ENCODE assay signal across 10 mouse cellular contexts in genomic region chr19:5051515-5051914, GRCm38 (mm10). TPM values are rescaled to one million over a fixed set of nuclear protein-coding genes. Genes with fewer than 3 reads are reported as not detected.
DNase-seq lines count a peak whose midpoint lies in the region; ATAC-seq and TF ChIP-seq lines count a peak whose summit lies in the region.
"Had no signal": no experiment of that assay in that cellular context is flagged by ENCODE, and none has a peak within 500 bp of the region (broad histone marks: within the 10 kb centered on the region; RNA-seq: fewer than 3 reads in every experiment).

No protein-coding gene starts in this region.

- no peaks in the 10 kb centered on the region for H3K9me3 ChIP-seq in heart, embryonic 11.5 days (replicated peaks; ENCODE audit: control insufficient read depth, low read length)
- no peaks in the 10 kb centered on the region for H3K9me3 ChIP-seq in lung, postnatal 0 days (ENCODE audit: low read length)
- no peaks in the 10 kb centered on the region for H3K9me3 ChIP-seq in heart, postnatal 0 days (replicated peaks; ENCODE audit: control insufficient read depth, low read length)
- H3K9me3 ChIP-seq: G1E had no signal

- 33% methylated on average over 3 of the region's 3 CpGs for WGBS in heart, embryonic 11.5 days (ENCODE audit: insufficient replicate concordance)
- WGBS in lung, postnatal 0 days, result 35% methylated on average over 2 of the region's 3 CpGs
- 56% methylated on average over 3 of the region's 3 CpGs for WGBS in heart, postnatal 0 days
- 34% methylated on average over 3 of the region's 3 CpGs for WGBS in olfactory bulb, adult 2 months

- H3K4me3 ChIP-seq in heart, embryonic 11.5 days (ENCODE audit: low read depth, low read length), result peak overlapping the region; percentile 24
- peak overlapping the region; percentile 14 for H3K4me3 ChIP-seq in lung, postnatal 0 days (ENCODE audit: low read depth, low read length)
- peak overlapping the region; percentile 29 for H3K4me3 ChIP-seq in heart, postnatal 0 days (ENCODE audit: low read depth, low read length)
- H3K4me3 ChIP-seq in olfactory bulb, adult 2 months (ENCODE audit: insufficient read depth, low read depth, low read length), result peak overlapping the region; percentile 48

- peaks cover 24% of the 10 kb centered on the region for H3K4me1 ChIP-seq in heart, embryonic 11.5 days (ENCODE audit: control insufficient read depth, insufficient read depth, low read length)
- no peaks in the 10 kb centered on the region for H3K4me1 ChIP-seq in lung, postnatal 0 days (ENCODE audit: insufficient read depth, low read depth, low read length)
- peaks cover 10% of the 10 kb centered on the region for H3K4me1 ChIP-seq in heart, postnatal 0 days (ENCODE audit: control insufficient read depth, insufficient read depth)
- peaks cover 43% of the 10 kb centered on the region for H3K4me1 ChIP-seq in olfactory bulb, adult 2 months (ENCODE audit: control insufficient read depth, insufficient read depth, low read length)

- no peak for DNase-seq in heart, adult 9 months (ENCODE audit: low spot score in 2 of 2)
- DNase-seq in lung, postnatal 0 days (ENCODE audit: low spot score), result no peak
- DNase-seq in lung, postnatal 10 days, result no peak
- no peak for DNase-seq in heart, postnatal 0 days (ENCODE audit: low spot score)
- no peak for DNase-seq in left cerebral cortex, adult 11 months (ENCODE audit: low spot score)
- DNase-seq: right cerebral cortex, postnatal 4 days had no signal

- peak overlapping the region; percentile 18; the same call in 1 of the 2 replicates for H3K9ac ChIP-seq in heart, embryonic 11.5 days (ENCODE audit: low read depth, low read length)
- H3K9ac ChIP-seq in lung, postnatal 0 days (replicated peaks; ENCODE audit: low read depth), result no peak overlapping the region
- H3K9ac ChIP-seq in heart, postnatal 0 days (replicated peaks; ENCODE audit: low read depth, low read length), result no peak overlapping the region

- H3K27me3 ChIP-seq in heart, embryonic 11.5 days (ENCODE audit: control insufficient read depth, insufficient read depth, low read length), result peaks cover 26% of the 10 kb centered on the region
- H3K27me3 ChIP-seq in lung, postnatal 0 days (replicated peaks; ENCODE audit: insufficient read depth, low read length), result no peaks in the 10 kb centered on the region
- peaks cover 17% of the 10 kb centered on the region; the same call in 1 of the 2 replicates for H3K27me3 ChIP-seq in heart, postnatal 0 days (ENCODE audit: control insufficient read depth, insufficient read depth, low read length)

- TF ChIP-seq CTCF in lung, postnatal 0 days (IDR thresholded peaks at IDR 0.05), result no peak
- no peak for TF ChIP-seq CTCF in heart, postnatal 0 days (IDR thresholded peaks at IDR 0.05; ENCODE audit: low read depth)
- TF ChIP-seq CTCF in olfactory bulb, adult 2 months (IDR thresholded peaks at IDR 0.05; ENCODE audit: insufficient read depth, low read depth, low read length), result no peak

- TF ChIP-seq EP300 in lung, postnatal 0 days (IDR thresholded peaks at IDR 0.05), result no peak
- TF ChIP-seq EP300 in heart, postnatal 0 days (IDR thresholded peaks at IDR 0.05; ENCODE audit: low read depth), result no peak

- H3K27ac ChIP-seq in heart, embryonic 11.5 days (ENCODE audit: low read depth, low read length), result no peak overlapping the region
- no peak overlapping the region for H3K27ac ChIP-seq in lung, postnatal 0 days (ENCODE audit: low read length)
- no peak overlapping the region for H3K27ac ChIP-seq in heart, postnatal 0 days (ENCODE audit: low read depth)
- peak overlapping the region; percentile 99 for H3K27ac ChIP-seq in olfactory bulb, adult 2 months (ENCODE audit: insufficient read depth, low read depth, low read length)

- no peak for TF ChIP-seq POLR2A in olfactory bulb, adult 2 months (IDR thresholded peaks at IDR 0.05; ENCODE audit: insufficient read depth, low read depth, low read length)

- peak overlapping the region; percentile 57 for H3K4me2 ChIP-seq in heart, embryonic 11.5 days
- peak overlapping the region; percentile 54 for H3K4me2 ChIP-seq in lung, postnatal 0 days (replicated peaks; ENCODE audit: low read depth, low read length)
- peak overlapping the region; percentile 51 for H3K4me2 ChIP-seq in heart, postnatal 0 days (ENCODE audit: low read depth, low read length)

- no peaks in the 10 kb centered on the region; the same call in 1 of the 2 replicates for H3K36me3 ChIP-seq in heart, embryonic 11.5 days (ENCODE audit: control insufficient read depth, insufficient read depth, low read length)
- H3K36me3 ChIP-seq in lung, postnatal 0 days (ENCODE audit: insufficient read depth, low read length), result peaks cover 13% of the 10 kb centered on the region; the same call in 1 of the 2 replicates
- H3K36me3 ChIP-seq in heart, postnatal 0 days (replicated peaks; ENCODE audit: control insufficient read depth, insufficient read depth, low read length), result peaks cover 33% of the 10 kb centered on the region

- ATAC-seq in heart, embryonic 11.5 days (replicated peaks; ENCODE audit: insufficient number of reproducible peaks, low FRiP score, low TSS enrichment), result no peak
- no peak for ATAC-seq in lung, postnatal 0 days
- ATAC-seq in heart, postnatal 0 days (ENCODE audit: insufficient read depth, low read depth), result no peak
- ATAC-seq in monocyte, adult 5-6 weeks (replicated peaks; ENCODE audit: insufficient number of reproducible peaks, low FRiP score, low TSS enrichment, poor library complexity, severe bottlenecking), result no peak

RNA-seq across cellular contexts. Expression of gene Rin1, which starts 1.2 kb away (rescaled TPM):
- polyA plus RNA-seq in heart, embryonic 11.5 days (2014; fragmentation: Nextera tagmentation; extraction: Ambion mirVana), result 3.0 and 4.3 TPM in 2 replicates
- polyA plus RNA-seq in lung, postnatal 0 days (2015; fragmentation: Nextera tagmentation; extraction: Ambion mirVana), result 1.7 and 1.9 TPM in 2 replicates
- 3.1 and 3.2 TPM in 2 replicates for total RNA-seq in heart, postnatal 0 days (2014; rRNA removed; ENCODE audit: low replicate concordance)
- 0.97 and 1.3 TPM in 2 replicates for polyA plus RNA-seq in heart, postnatal 0 days (2015; fragmentation: Nextera tagmentation; extraction: Ambion mirVana)
- not detected in 2 replicates for polyA plus RNA-seq in olfactory bulb, adult 2 months (2012; ENCODE audit: insufficient read depth, insufficient read length, low replicate concordance, missing spikeins)
- 0.19 to 0.68 TPM (median 0.21 TPM) in 3 replicates for total RNA-seq in monocyte, adult 5-6 weeks (2017)

RNA-seq across cellular contexts. Expression of gene Brms1, which starts 10.4 kb away (rescaled TPM):
- polyA plus RNA-seq in heart, embryonic 11.5 days (2014; fragmentation: Nextera tagmentation; extraction: Ambion mirVana), result 35.3 and 36.4 TPM in 2 replicates
- polyA plus RNA-seq in lung, postnatal 0 days (2015; fragmentation: Nextera tagmentation; extraction: Ambion mirVana), result 40.8 and 47.6 TPM in 2 replicates
- total RNA-seq in heart, postnatal 0 days (2014; rRNA removed; ENCODE audit: low replicate concordance), result 1.9 and 13.6 TPM in 2 replicates
- polyA plus RNA-seq in heart, postnatal 0 days (2015; fragmentation: Nextera tagmentation; extraction: Ambion mirVana), result 20.0 and 20.4 TPM in 2 replicates
- polyA plus RNA-seq in olfactory bulb, adult 2 months (2012; ENCODE audit: insufficient read depth, insufficient read length, low replicate concordance, missing spikeins), result not detected in 2 replicates
- 16.6 to 60.3 TPM (median 46.3 TPM) in 3 replicates for total RNA-seq in monocyte, adult 5-6 weeks (2017)

RNA-seq across cellular contexts. Expression of gene AC124502.3, which starts 12.8 kb away (rescaled TPM):
- 0.93 and 2.0 TPM in 2 replicates for polyA plus RNA-seq in heart, embryonic 11.5 days (2014; fragmentation: Nextera tagmentation; extraction: Ambion mirVana)
- 1.1 and 1.6 TPM in 2 replicates for polyA plus RNA-seq in lung, postnatal 0 days (2015; fragmentation: Nextera tagmentation; extraction: Ambion mirVana)
- total RNA-seq in heart, postnatal 0 days (2014; rRNA removed; ENCODE audit: low replicate concordance), result 1.7 TPM in 1 of 2 replicates, not detected in the other
- polyA plus RNA-seq in heart, postnatal 0 days (2015; fragmentation: Nextera tagmentation; extraction: Ambion mirVana), result 0.97 and 1.4 TPM in 2 replicates
- polyA plus RNA-seq in olfactory bulb, adult 2 months (2012; ENCODE audit: insufficient read depth, insufficient read length, low replicate concordance, missing spikeins), result not detected in 2 replicates
- 4.3 TPM in 1 of 3 replicates, not detected in the others for total RNA-seq in monocyte, adult 5-6 weeks (2017)

RNA-seq across cellular contexts. Expression of gene B4gat1, which starts 12.9 kb away (rescaled TPM):
- 37.4 and 46.9 TPM in 2 replicates for polyA plus RNA-seq in heart, embryonic 11.5 days (2014; fragmentation: Nextera tagmentation; extraction: Ambion mirVana)
- polyA plus RNA-seq in lung, postnatal 0 days (2015; fragmentation: Nextera tagmentation; extraction: Ambion mirVana), result 33.8 and 36.3 TPM in 2 replicates
- 46.2 and 58.3 TPM in 2 replicates for total RNA-seq in heart, postnatal 0 days (2014; rRNA removed; ENCODE audit: low replicate concordance)
- polyA plus RNA-seq in heart, postnatal 0 days (2015; fragmentation: Nextera tagmentation; extraction: Ambion mirVana), result 47.4 and 48.2 TPM in 2 replicates
- polyA plus RNA-seq in olfactory bulb, adult 2 months (2012; ENCODE audit: insufficient read depth, insufficient read length, low replicate concordance, missing spikeins), result not detected in 2 replicates
- 5.1 to 6.9 TPM in 2 of 3 replicates, not detected in the other for total RNA-seq in monocyte, adult 5-6 weeks (2017)

RNA-seq across cellular contexts. Expression of gene Cd248, which starts 16.4 kb away (rescaled TPM):
- polyA plus RNA-seq in heart, embryonic 11.5 days (2014; fragmentation: Nextera tagmentation; extraction: Ambion mirVana), result 24.2 and 27.3 TPM in 2 replicates
- polyA plus RNA-seq in lung, postnatal 0 days (2015; fragmentation: Nextera tagmentation; extraction: Ambion mirVana), result 23.1 and 25.1 TPM in 2 replicates
- total RNA-seq in heart, postnatal 0 days (2014; rRNA removed; ENCODE audit: low replicate concordance), result 19.8 and 24.4 TPM in 2 replicates
- 7.8 and 8.8 TPM in 2 replicates for polyA plus RNA-seq in heart, postnatal 0 days (2015; fragmentation: Nextera tagmentation; extraction: Ambion mirVana)
- not detected in 2 replicates for polyA plus RNA-seq in olfactory bulb, adult 2 months (2012; ENCODE audit: insufficient read depth, insufficient read length, low replicate concordance, missing spikeins)
- not detected in 3 replicates for total RNA-seq in monocyte, adult 5-6 weeks (2017)
- total RNA-seq: G1E had no signal
- polyA plus RNA-seq: G1E had no signal

Comparison
In these comparisons a context has a peak if more than half of its experiments do, and no peak if none do; other contexts are left out.
1. RNA of gene Brms1, which starts 10.4 kb away (polyA plus RNA-seq): 40.8 to 47.6 TPM in lung, postnatal 0 days, 35.3 to 36.4 TPM in heart, embryonic 11.5 days and 20.0 to 20.4 TPM in heart, postnatal 0 days; not detected in olfactory bulb, adult 2 months; every median in the first group is over 10 times any median in the second.
2. Peak in every context shown above with its lines, with median percentiles within 50 percentile points of each other: H3K4me2 ChIP-seq and H3K4me3 ChIP-seq.